28 mouse cellular contexts compared by ENCODE assay signal in the genomic region with DNA sequence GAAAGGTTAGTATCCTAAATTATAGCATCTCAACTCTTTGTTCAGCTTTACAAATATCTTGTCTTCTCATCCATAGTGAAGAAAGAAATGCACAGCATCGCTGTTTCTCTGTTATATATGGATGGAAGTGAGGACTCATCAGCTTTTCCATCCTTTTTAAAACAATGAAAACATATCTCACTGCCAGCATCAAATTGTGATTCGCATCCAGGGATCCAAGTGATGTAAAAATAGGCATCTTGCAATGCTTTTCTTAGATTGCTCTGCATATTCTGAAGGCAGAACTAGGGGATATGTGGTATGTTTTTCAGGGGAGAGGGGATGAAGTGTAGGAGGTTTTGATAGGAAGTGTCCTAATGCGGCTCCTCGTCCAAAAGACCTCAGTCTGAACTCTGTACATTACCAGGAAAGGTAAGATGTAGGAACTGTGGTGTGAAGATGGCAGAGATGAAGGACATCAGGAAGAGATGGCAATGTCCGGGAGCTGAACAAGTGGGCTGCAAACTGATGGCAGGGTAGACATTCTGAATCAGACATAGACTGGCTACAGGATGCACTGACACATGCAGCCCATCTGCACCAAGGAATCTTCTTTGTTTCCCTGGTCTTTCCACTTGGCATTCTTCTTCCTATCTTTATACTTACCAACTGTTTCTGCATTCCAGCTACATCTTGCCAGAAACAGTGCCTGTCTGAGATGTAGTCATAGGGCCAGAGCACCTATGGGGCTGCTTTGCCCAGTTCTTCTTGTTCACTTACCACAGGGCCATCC.
A peak's percentile ranks its signal among the peaks of the same experiment; 100 is the strongest.
DNase-seq lines count a peak whose midpoint lies in the region; ATAC-seq and TF ChIP-seq lines count a peak whose summit lies in the region.
"Had no signal": no experiment of that assay in that cellular context is flagged by ENCODE, and none has a peak within 500 bp of the region (broad histone marks: within the 10 kb centered on the region; RNA-seq: fewer than 3 reads in every experiment).

No protein-coding gene starts in this region.

- no peak for TF ChIP-seq CTCF in forebrain, postnatal 0 days (IDR thresholded peaks at IDR 0.05; ENCODE audit: low read depth)

- no peaks in the 10 kb centered on the region for H3K9me3 ChIP-seq in forebrain, postnatal 0 days (ENCODE audit: low read length)
- no peaks in the 10 kb centered on the region for H3K9me3 ChIP-seq in forebrain, embryonic 14.5 days (replicated peaks; ENCODE audit: control insufficient read depth, low read length)
- H3K9me3 ChIP-seq: embryonic facial prominence, embryonic 12.5 days; forebrain, embryonic 15.5 days; hindbrain, embryonic 10.5 days; intestine, embryonic 15.5 days; limb, embryonic 12.5 days; liver, embryonic 15.5 days had no signal

- intact Hi-C loops in left cerebral cortex, postnatal 4 days (cut with DNase I): no loop called here
- intact Hi-C loops in gastrocnemius, postnatal 36 days (cut with DNase I): no loop called here

- no peak overlapping the region for H3K4me3 ChIP-seq in forebrain, postnatal 0 days (ENCODE audit: low read depth, low read length)
- H3K4me3 ChIP-seq in forebrain, embryonic 14.5 days (ENCODE audit: low read depth, low read length): no peak overlapping the region
- H3K4me3 ChIP-seq: embryonic facial prominence, embryonic 12.5 days; forebrain, embryonic 15.5 days; hindbrain, embryonic 10.5 days; intestine, embryonic 15.5 days; limb, embryonic 12.5 days; liver, embryonic 15.5 days had no signal

- H3K27ac ChIP-seq in forebrain, postnatal 0 days (ENCODE audit: low read depth, low read length): peak overlapping the region; percentile 42; the same call in 1 of the 2 replicates
- no peak overlapping the region for H3K27ac ChIP-seq in forebrain, embryonic 14.5 days (ENCODE audit: low read depth, low read length)
- H3K27ac ChIP-seq: embryonic facial prominence, embryonic 12.5 days; forebrain, embryonic 15.5 days; hindbrain, embryonic 10.5 days; intestine, embryonic 15.5 days; kidney, postnatal 0 days; limb, embryonic 12.5 days; liver, embryonic 15.5 days had no signal

- no peak overlapping the region for H3K9ac ChIP-seq in forebrain, postnatal 0 days
- no peak overlapping the region for H3K9ac ChIP-seq in forebrain, embryonic 14.5 days (ENCODE audit: low read length)
- H3K9ac ChIP-seq: embryonic facial prominence, embryonic 12.5 days; forebrain, embryonic 15.5 days; intestine, embryonic 15.5 days; limb, embryonic 12.5 days; liver, embryonic 15.5 days; lung, embryonic 14.5 days had no signal

- peak; percentile 49 for DNase-seq in forebrain, postnatal 0 days
- no peak for DNase-seq in forebrain, embryonic 14.5 days (ENCODE audit: low spot score)
- DNase-seq in left cerebral cortex, adult 11 months (ENCODE audit: low spot score): peak; percentile 9
- no peak for DNase-seq in left cerebral cortex, postnatal 4 days
- DNase-seq in left cerebral cortex, adult 9 months (ENCODE audit: low spot score in 2 of 2): peak; percentile 11 to 30
- no peak for DNase-seq in gastrocnemius, postnatal 36 days
- DNase-seq: adrenal gland, adult 8-10 months; cerebellum, adult 8-10 months; embryo, embryonic 11 days; gastrocnemius, postnatal 10 days; heart, postnatal 14 days; kidney, adult 8-10 months; kidney, postnatal 4 days; lung, embryonic 14.5 days; lung, postnatal 14 days; midbrain, embryonic 14.5 days; retina, postnatal 1 day; thymus, postnatal 14 days had no signal

- no peaks in the 10 kb centered on the region for H3K27me3 ChIP-seq in forebrain, postnatal 0 days (ENCODE audit: insufficient read depth, low read length)
- no peaks in the 10 kb centered on the region for H3K27me3 ChIP-seq in forebrain, embryonic 14.5 days (replicated peaks; ENCODE audit: control insufficient read depth, insufficient read depth, low read length)
- H3K27me3 ChIP-seq: embryonic facial prominence, embryonic 12.5 days; forebrain, embryonic 15.5 days; intestine, embryonic 15.5 days; limb, embryonic 12.5 days; liver, embryonic 15.5 days had no signal

- peak; percentile 50 for ATAC-seq in forebrain, postnatal 0 days
- ATAC-seq in forebrain, embryonic 14.5 days: no peak
- ATAC-seq in inflammation-experienced regulatory T-cells, adult 6 months: no peak
- ATAC-seq: forebrain, embryonic 15.5 days; hindbrain, embryonic 16.5 days; intestine, embryonic 15.5 days had no signal

- no peaks in the 10 kb centered on the region for H3K4me1 ChIP-seq in forebrain, postnatal 0 days (ENCODE audit: insufficient read depth)
- H3K4me1 ChIP-seq in forebrain, embryonic 14.5 days (ENCODE audit: control insufficient read depth, insufficient read depth, low read length): no peaks in the 10 kb centered on the region
- H3K4me1 ChIP-seq: embryonic facial prominence, embryonic 12.5 days; forebrain, embryonic 15.5 days; hindbrain, embryonic 10.5 days; intestine, embryonic 15.5 days; limb, embryonic 12.5 days; liver, embryonic 15.5 days had no signal

- H3K4me2 ChIP-seq in forebrain, postnatal 0 days (ENCODE audit: low read depth): no peak overlapping the region
- no peak overlapping the region for H3K4me2 ChIP-seq in forebrain, embryonic 14.5 days (ENCODE audit: low read length)
- H3K4me2 ChIP-seq: embryonic facial prominence, embryonic 12.5 days; forebrain, embryonic 15.5 days; intestine, embryonic 15.5 days; limb, embryonic 12.5 days; liver, embryonic 15.5 days; lung, embryonic 14.5 days had no signal

- H3K36me3 ChIP-seq in forebrain, postnatal 0 days (ENCODE audit: insufficient read depth): no peaks in the 10 kb centered on the region
- H3K36me3 ChIP-seq in forebrain, embryonic 14.5 days (ENCODE audit: control insufficient read depth, insufficient read depth, low read length): no peaks in the 10 kb centered on the region
- H3K36me3 ChIP-seq: embryonic facial prominence, embryonic 12.5 days; forebrain, embryonic 15.5 days; G1E; hindbrain, embryonic 10.5 days; intestine, embryonic 15.5 days; limb, embryonic 12.5 days; liver, embryonic 15.5 days had no signal

- 83% methylated on average over 5 of the region's 5 CpGs for WGBS in forebrain, postnatal 0 days
- 93% methylated on average over 5 of the region's 5 CpGs for WGBS in forebrain, embryonic 14.5 days

Comparison
In these comparisons a context has a peak if more than half of its experiments do, and no peak if none do; other contexts are left out.
1. DNase-seq: peak in forebrain, postnatal 0 days (single experiment), left cerebral cortex, adult 11 months (single experiment) and left cerebral cortex, adult 9 months (2 of 2); none in forebrain, embryonic 14.5 days (single experiment), left cerebral cortex, postnatal 4 days (single experiment) and gastrocnemius, postnatal 36 days (0 of 2).